Mouse (Mus musculus): ENCODE results near the gene Ctbs.
A peak's percentile ranks its signal among the peaks of the same experiment; 100 is the strongest.

Gene Ctbs

DNA sequence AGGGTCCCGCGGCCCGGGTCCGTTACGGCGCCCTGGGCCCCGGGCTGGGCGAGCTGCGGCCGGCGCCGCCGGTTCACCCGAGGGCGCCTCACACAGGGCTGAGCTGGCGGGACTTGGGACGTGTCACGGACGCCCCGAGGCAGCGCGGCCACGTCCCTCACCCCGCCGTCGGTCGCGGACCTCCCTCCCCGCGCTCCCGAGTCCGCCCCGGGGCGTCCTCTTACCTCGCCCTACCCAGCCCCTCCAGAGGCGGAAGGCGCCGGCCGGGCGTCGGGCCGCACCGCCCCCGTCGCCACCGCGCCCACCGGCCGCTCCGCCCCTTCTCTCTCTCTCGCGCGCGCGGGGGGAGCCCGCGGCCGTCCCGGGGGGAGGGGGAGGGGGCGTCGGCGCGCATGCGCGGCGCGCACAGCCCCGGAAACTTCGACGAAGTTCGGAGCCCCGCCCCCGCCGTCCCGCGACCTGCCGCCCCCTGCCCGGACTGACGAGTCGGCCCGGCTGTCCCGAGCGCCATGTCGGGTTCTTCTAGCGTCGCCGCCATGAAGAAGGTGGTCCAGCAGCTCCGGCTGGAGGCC is 49.9 kb downstream of the Ctbs start, which contains the start of the genes Spata1 and Gng5:
Gene Spata1 (minus strand): TSS at position 323 of the 572 bp plus-strand sequence.
Gene Gng5 (plus strand): TSS at position 377 of the 572 bp plus-strand sequence.
- peak; percentile 84 for DNase-seq (ENCODE audit: low spot score)

DNA sequence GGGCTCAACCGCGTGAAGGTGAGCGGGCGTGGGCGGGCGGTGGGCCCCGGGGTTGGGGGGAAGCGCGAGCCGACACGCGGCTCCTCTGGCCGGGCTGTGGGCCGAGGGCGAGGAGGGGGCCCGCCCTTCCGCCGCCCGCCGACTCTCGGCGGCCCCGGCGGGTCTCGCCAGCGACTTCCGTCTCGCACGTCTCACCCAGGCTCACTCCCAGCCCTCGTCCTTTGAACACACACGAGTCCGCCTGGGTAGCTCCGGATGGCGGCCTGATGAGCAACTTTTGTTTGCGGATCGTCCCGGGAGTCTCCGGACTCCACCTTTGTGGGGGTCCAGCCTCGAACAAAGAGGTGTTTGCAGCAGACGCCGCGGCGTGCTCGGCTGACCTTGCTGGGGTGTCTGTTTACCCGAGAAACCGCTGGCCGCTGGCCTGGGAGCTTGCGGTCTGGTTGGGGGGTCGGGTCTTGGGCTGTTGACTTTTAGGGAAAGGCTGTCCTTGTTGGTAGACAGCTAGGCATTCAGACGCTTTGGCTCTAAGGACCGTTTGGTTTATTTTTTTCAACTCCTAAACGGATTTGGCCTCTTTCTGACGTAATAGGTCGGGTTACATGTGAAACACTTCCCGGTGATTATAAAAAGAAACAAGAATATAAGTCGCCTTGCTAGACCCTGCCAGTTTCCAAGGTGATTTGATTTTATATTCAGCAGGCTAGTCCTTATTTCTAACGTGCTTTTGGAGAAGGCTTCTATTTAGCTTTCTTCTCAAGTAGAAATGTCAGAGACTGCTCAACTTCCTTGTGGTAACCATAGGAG is 50.6 kb downstream of the Ctbs start:
- peak; percentile 70 for DNase-seq (ENCODE audit: low spot score)

DNA sequence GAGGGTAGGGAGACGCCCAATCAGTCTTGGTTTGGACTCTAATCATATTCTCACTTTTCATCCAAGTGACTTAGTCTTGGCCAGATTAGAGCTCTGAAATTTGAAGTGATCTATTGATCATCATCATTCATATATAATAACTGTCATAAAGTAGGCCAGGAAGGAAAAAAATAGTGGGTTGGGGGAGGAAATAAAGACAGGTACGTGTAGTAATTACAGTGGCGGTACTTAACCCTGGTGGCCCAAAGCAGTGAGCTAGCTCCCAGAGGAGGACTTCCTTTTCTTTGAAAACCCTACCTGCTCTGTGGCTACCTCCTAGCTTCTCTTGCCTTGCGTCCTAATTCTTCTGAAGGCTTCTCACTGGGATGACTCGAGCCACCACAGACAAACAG is 51.2 kb downstream of the Ctbs start:
- DNase-seq (ENCODE audit: low spot score) = no peak

DNA sequence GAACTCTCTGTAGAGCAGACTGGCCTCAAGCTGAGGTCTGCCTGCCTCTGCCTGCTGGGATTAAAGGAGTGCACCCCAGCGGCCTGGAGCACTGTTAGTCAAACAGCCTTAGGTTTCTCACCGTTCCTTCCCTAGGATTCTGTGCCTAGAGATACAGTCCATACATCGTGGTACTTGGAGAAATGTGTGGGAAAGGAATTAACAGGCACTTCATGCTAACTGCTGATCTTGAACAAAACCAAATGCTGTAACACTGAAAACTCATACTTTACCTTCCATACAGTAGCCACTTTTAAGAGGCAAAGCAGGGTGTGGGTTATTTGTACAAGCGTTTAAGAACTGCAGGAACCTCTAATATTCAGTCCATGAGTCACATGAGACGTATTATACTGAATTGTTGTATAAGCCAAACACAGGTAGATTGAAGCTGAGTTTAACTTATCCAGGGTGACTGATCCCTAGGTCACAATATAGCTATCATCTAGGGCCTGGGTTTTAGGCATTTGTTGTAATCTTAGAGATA is 52.1 kb downstream of the Ctbs start:
- no peak for DNase-seq (ENCODE audit: low spot score)

GRCm38 (mm10) chr3:146506711-146507110 is 57.1 kb downstream of the Ctbs start:
- DNase-seq (ENCODE audit: low spot score) = no peak

Data from retina, embryonic 14.5 days (tissue).